Mouse (Mus musculus) liver, embryonic 16.5 days (tissue): ENCODE results near the gene Yeats4. TPM values are rescaled to one million over a fixed set of nuclear protein-coding genes. Genes with fewer than 3 reads are reported as not detected.

Experiments
- polyA plus RNA-seq: library from polyadenylated mRNA; unstranded; fragments of >200 nt; fragmentation: Nextera tagmentation; extraction: Ambion mirVana; gene quantifications from 2 replicates; pipeline ENCODE4 v1.2.1, GENCODE M21; 2015

Gene Yeats4
- polyA plus RNA-seq, 1 experiment from 2014 or later = 30.6 TPM

Other genes with a start within 250 kb of the Yeats4 start
- 0.04 and 0.07 TPM in 2 replicates for gene Best3, start 238.2 kb downstream of the Yeats4 start, polyA plus RNA-seq
- not detected in 2 replicates for gene Lrrc10, start 179.2 kb downstream of the Yeats4 start, polyA plus RNA-seq
- 115 and 127 TPM in 2 replicates for gene Cct2, start 160.7 kb downstream of the Yeats4 start, polyA plus RNA-seq
- gene Frs2, start 76.0 kb downstream of the Yeats4 start, polyA plus RNA-seq = 7.4 and 9.0 TPM in 2 replicates
- not detected in 2 replicates for gene 9530003J23Rik, start 14.2 kb upstream of the Yeats4 start, polyA plus RNA-seq
- 661 and 713 TPM in 2 replicates for gene Lyz2, start 57.8 kb upstream of the Yeats4 start, polyA plus RNA-seq
- 0.16 and 0.25 TPM in 2 replicates for gene Lyz1, start 68.4 kb upstream of the Yeats4 start, polyA plus RNA-seq
- 49.4 and 50.5 TPM in 2 replicates for gene Cpsf6, start 155.5 kb upstream of the Yeats4 start, polyA plus RNA-seq